Mouse (Mus musculus) lung, postnatal 25 days (tissue): ENCODE results near the gene Fgf11.

Source experiments
- DNase-seq: peaks from one replicate; pipeline ENCODE4 v3.0.0; 2022; ENCODE audit warnings: low spot score

Gene Fgf11

DNA sequence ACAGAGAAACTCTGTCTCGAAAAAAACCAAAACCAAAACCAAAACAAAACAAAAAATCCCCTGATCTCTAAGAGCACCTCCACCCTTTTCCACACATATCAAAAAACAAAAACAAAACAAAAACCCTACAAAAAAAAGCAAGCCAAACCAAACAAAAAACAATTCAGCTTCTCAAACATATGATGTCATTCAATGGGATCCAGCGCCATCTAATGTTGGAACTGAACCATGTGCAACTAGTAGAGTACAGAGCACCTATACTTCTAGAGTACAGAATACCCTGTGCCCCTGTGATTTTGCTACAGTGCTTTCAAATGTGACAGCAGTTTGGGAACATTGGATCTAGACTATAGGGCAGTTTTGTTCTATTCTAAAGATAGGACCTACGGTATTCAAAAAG lies 47.0 kb downstream of the Fgf11 start:
- peak; percentile 72 for DNase-seq

DNA sequence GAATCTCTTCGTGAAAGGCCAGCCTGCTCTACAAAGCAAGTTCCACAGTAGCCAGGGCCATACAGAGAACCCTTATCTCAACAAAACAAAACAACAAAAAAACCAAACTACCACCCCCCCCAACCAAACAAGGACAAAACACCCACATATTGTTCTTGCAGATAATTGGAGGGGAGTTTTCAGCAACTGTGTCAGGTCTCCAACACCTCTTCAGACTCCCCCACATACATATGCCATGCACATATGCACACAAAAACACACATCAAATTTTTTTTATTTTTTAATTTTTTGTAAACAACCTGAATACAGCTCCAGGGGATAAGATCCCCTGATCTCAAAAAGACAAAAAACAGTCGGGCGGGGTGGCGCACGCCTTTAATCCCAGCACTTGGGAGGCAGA lies 47.4 kb downstream of the Fgf11 start:
- DNase-seq: no peak

DNA sequence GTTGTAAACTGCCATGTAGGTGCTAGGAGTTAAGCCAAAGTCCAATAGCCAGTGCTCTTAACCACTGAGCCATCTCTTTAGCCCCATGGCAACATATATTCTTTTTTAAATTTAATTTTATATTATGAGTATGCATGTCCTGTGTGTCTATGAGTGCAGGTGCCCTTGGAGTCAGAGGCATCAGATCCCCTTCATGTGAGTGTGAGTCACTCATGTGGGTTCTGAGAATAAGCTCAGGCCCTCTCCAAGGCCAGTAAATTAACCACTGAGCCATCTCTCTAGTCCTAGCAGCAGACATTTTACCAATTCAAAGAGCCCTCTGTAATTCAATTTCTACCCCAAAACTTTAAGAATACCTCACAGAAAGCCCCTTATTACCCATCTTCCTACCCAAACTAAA lies 49.0 kb downstream of the Fgf11 start:
- DNase-seq: no peak

DNA sequence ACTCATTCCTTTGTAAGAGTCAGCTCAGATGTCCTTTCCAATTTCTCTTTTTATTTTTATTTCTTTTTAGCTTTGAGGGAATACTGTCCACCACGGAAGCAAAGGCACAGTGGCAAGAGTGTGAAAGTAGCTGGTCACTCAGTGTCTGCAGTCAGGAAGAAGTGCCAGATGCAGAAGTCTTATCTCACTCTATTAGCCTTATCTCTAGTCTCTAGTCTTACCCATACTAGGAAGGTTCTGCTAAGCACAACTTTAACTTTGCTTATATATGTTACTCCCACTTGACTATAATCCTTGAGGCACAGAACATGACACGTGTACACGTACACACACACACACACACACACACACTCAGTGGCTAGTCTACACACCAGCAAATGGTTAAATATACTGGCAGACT lies 50.0 kb downstream of the Fgf11 start:
- no peak for DNase-seq
